Mouse (Mus musculus): ENCODE measurements around the gene Oosp1. TPM values are rescaled to one million over a fixed set of nuclear protein-coding genes. Genes with fewer than 3 reads are reported as not detected.

Gene Oosp1
- total RNA-seq (2014; rRNA removed; ENCODE audit: low replicate concordance) (not detected in 2 replicates), polyA plus RNA-seq (2015; fragmentation: Nextera tagmentation; extraction: Ambion mirVana) (not detected in 2 replicates)

- H3K4me1 ChIP-seq (ENCODE audit: control insufficient read depth, insufficient read depth), result no peaks in the 10 kb centered on the region
- no peaks in the 10 kb centered on the region for H3K36me3 ChIP-seq (replicated peaks; ENCODE audit: control insufficient read depth, insufficient read depth, low read length)
- no peaks in the 10 kb centered on the region for H3K9me3 ChIP-seq (replicated peaks; ENCODE audit: control insufficient read depth, low read length)
- no peak for DNase-seq (ENCODE audit: low spot score)
- no peak within 1 kb of the TSS for H3K4me2 ChIP-seq (ENCODE audit: low read depth, low read length)
- ATAC-seq (ENCODE audit: insufficient read depth, low read depth), result no peak
- no peak within 1 kb of the TSS for H3K9ac ChIP-seq (replicated peaks; ENCODE audit: low read depth, low read length)
- no peak for TF ChIP-seq CTCF (IDR thresholded peaks at IDR 0.05; ENCODE audit: low read depth)
- no peak for TF ChIP-seq EP300 (IDR thresholded peaks at IDR 0.05; ENCODE audit: low read depth)
- H3K4me3 ChIP-seq (ENCODE audit: low read depth, low read length), result no peak within 1 kb of the TSS
- H3K27me3 ChIP-seq (ENCODE audit: control insufficient read depth, insufficient read depth, low read length), result no peaks in the 10 kb centered on the region
- 53% methylated on average over 5 of the region's 5 CpGs for WGBS
- no peak within 1 kb of the TSS for H3K27ac ChIP-seq (ENCODE audit: low read depth)
Measured at GRCm38 (mm10) chr19:11690839-11691238, at the start of gene Oosp1. TSS of gene Oosp1 (minus strand) at chr19:11691150.

- ATAC-seq (ENCODE audit: insufficient read depth, low read depth) (no peak), DNase-seq (ENCODE audit: low spot score) (no peak)
- no peaks in the 10 kb centered on the region for H3K4me1 ChIP-seq (ENCODE audit: control insufficient read depth, insufficient read depth)
- H3K9me3 ChIP-seq (replicated peaks; ENCODE audit: control insufficient read depth, low read length), result no peaks in the 10 kb centered on the region
- H3K4me3 ChIP-seq (ENCODE audit: low read depth, low read length), result no peak overlapping the region
- no peak for TF ChIP-seq CTCF (IDR thresholded peaks at IDR 0.05; ENCODE audit: low read depth)
- no peak overlapping the region for H3K4me2 ChIP-seq (ENCODE audit: low read depth, low read length)
- H3K9ac ChIP-seq (replicated peaks; ENCODE audit: low read depth, low read length), result no peak overlapping the region
- 28% methylated on average over 1 of the region's 1 CpGs for WGBS
- H3K27me3 ChIP-seq (ENCODE audit: control insufficient read depth, insufficient read depth, low read length), result no peaks in the 10 kb centered on the region
- H3K36me3 ChIP-seq (replicated peaks; ENCODE audit: control insufficient read depth, insufficient read depth, low read length), result no peaks in the 10 kb centered on the region
- H3K27ac ChIP-seq (ENCODE audit: low read depth), result no peak overlapping the region
Measured at GRCm38 (mm10) chr19:11736455-11736854, 45.5 kb upstream of the Oosp1 start.

- no peak for TF ChIP-seq CTCF (IDR thresholded peaks at IDR 0.05; ENCODE audit: low read depth)
- H3K4me3 ChIP-seq (ENCODE audit: low read depth, low read length), result no peak overlapping the region
- no peaks in the 10 kb centered on the region for H3K9me3 ChIP-seq (replicated peaks; ENCODE audit: control insufficient read depth, low read length)
- DNase-seq (ENCODE audit: low spot score), result no peak
- H3K9ac ChIP-seq (replicated peaks; ENCODE audit: low read depth, low read length), result no peak overlapping the region
- no peak overlapping the region for H3K27ac ChIP-seq (ENCODE audit: low read depth)
- no peak overlapping the region for H3K4me2 ChIP-seq (ENCODE audit: low read depth, low read length)
- H3K27me3 ChIP-seq (ENCODE audit: control insufficient read depth, insufficient read depth, low read length), result no peaks in the 10 kb centered on the region
- 68% methylated on average over 1 of the region's 1 CpGs for whole genome bisulfite sequencing
- no peak for ATAC-seq (ENCODE audit: insufficient read depth, low read depth)
- H3K4me1 ChIP-seq (ENCODE audit: control insufficient read depth, insufficient read depth), result no peaks in the 10 kb centered on the region
- no peaks in the 10 kb centered on the region for H3K36me3 ChIP-seq (replicated peaks; ENCODE audit: control insufficient read depth, insufficient read depth, low read length)
Measured at GRCm38 (mm10) chr19:11730278-11730677, 39.3 kb upstream of the Oosp1 start.

GRCm38 (mm10) chr19:11727304-11727703, 36.4 kb upstream of the Oosp1 start:
- Histone ChIP-seq H3K27me3 (ENCODE audit: control insufficient read depth, insufficient read depth, low read length) (no peaks in the 10 kb centered on the region), H3K4me3 (ENCODE audit: low read depth, low read length) (no peak overlapping the region), H3K4me2 (ENCODE audit: low read depth, low read length) (no peak overlapping the region), H3K4me1 (ENCODE audit: control insufficient read depth, insufficient read depth) (no peaks in the 10 kb centered on the region), H3K9me3 (replicated peaks; ENCODE audit: control insufficient read depth, low read length) (no peaks in the 10 kb centered on the region), H3K9ac (replicated peaks; ENCODE audit: low read depth, low read length) (no peak overlapping the region), H3K36me3 (replicated peaks; ENCODE audit: control insufficient read depth, insufficient read depth, low read length) (no peaks in the 10 kb centered on the region), H3K27ac (ENCODE audit: low read depth) (no peak overlapping the region)
- DNase-seq (ENCODE audit: low spot score), result no peak
- TF ChIP-seq CTCF (IDR thresholded peaks at IDR 0.05; ENCODE audit: low read depth) (no peak), EP300 (IDR thresholded peaks at IDR 0.05; ENCODE audit: low read depth) (no peak)
- WGBS, result 79% methylated on average over 5 of the region's 5 CpGs
- ATAC-seq (ENCODE audit: insufficient read depth, low read depth), result no peak

DNA sequence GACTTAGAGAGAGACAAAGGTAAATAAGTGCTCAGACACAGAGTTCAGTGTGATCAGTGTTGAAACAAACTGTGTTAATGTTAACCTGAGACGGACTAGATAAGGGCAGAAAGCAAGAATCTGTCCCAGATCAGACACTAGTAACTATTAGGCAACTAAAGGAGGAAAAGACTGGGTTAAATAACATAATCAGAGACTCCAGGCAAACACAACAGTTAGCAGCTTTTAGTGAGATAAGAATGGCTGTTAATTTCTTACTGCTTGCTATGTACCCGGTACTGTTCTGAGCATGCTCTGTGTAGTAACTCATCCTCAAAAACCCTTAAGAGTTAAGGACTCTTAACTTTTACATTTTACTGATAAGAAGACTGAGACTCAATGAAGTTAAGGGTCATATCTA, 35.0 kb upstream of the Oosp1 start:
- Histone ChIP-seq H3K4me2 (ENCODE audit: low read depth, low read length) (no peak overlapping the region), H3K9me3 (replicated peaks; ENCODE audit: control insufficient read depth, low read length) (no peaks in the 10 kb centered on the region), H3K27ac (ENCODE audit: low read depth) (no peak overlapping the region), H3K9ac (replicated peaks; ENCODE audit: low read depth, low read length) (no peak overlapping the region), H3K4me1 (ENCODE audit: control insufficient read depth, insufficient read depth) (no peaks in the 10 kb centered on the region), H3K27me3 (ENCODE audit: control insufficient read depth, insufficient read depth, low read length) (no peaks in the 10 kb centered on the region), H3K4me3 (ENCODE audit: low read depth, low read length) (no peak overlapping the region), H3K36me3 (replicated peaks; ENCODE audit: control insufficient read depth, insufficient read depth, low read length) (no peaks in the 10 kb centered on the region)
- WGBS, result 59% methylated on average over 2 of the region's 2 CpGs
- no peak for ATAC-seq (ENCODE audit: insufficient read depth, low read depth)
- no peak for DNase-seq (ENCODE audit: low spot score)
- TF ChIP-seq CTCF (IDR thresholded peaks at IDR 0.05; ENCODE audit: low read depth), result no peak
- TF ChIP-seq EP300 (IDR thresholded peaks at IDR 0.05; ENCODE audit: low read depth), result no peak

DNA sequence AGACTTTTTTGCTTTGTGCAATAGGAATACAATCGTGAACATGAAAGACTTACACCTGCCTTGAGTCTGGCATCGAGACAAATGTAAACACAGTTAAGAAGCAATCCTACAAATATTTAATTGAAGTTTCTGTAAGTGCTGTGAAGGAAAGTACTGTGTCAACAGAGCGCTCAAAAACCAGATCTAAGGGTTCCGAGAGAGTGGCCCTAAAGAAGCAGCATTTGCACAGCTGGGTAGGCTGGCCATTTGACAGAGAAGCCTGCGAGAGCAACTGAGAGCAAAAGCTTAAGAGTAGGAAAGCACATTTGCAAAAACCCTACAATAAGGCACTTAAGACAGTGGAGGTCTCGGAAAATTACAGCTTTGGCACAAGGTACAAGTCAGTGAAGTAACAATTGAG, 33.3 kb upstream of the Oosp1 start:
- ATAC-seq (ENCODE audit: insufficient read depth, low read depth) (no peak), DNase-seq (ENCODE audit: low spot score) (no peak)
- TF ChIP-seq CTCF (IDR thresholded peaks at IDR 0.05; ENCODE audit: low read depth) (no peak), EP300 (IDR thresholded peaks at IDR 0.05; ENCODE audit: low read depth) (no peak)
- no peaks in the 10 kb centered on the region for H3K9me3 ChIP-seq (replicated peaks; ENCODE audit: control insufficient read depth, low read length)
- no peak overlapping the region for H3K4me2 ChIP-seq (ENCODE audit: low read depth, low read length)
- H3K27ac ChIP-seq (ENCODE audit: low read depth), result no peak overlapping the region
- H3K4me1 ChIP-seq (ENCODE audit: control insufficient read depth, insufficient read depth), result no peaks in the 10 kb centered on the region
- no peaks in the 10 kb centered on the region for H3K36me3 ChIP-seq (replicated peaks; ENCODE audit: control insufficient read depth, insufficient read depth, low read length)
- H3K4me3 ChIP-seq (ENCODE audit: low read depth, low read length), result no peak overlapping the region
- 76% methylated on average over 6 of the region's 6 CpGs for WGBS
- H3K27me3 ChIP-seq (ENCODE audit: control insufficient read depth, insufficient read depth, low read length), result no peaks in the 10 kb centered on the region
- no peak overlapping the region for H3K9ac ChIP-seq (replicated peaks; ENCODE audit: low read depth, low read length)
